Mouse (Mus musculus): ENCODE measurements around the gene Hjurp.

GRCm38 (mm10) chr1:88232664-88233380 is 44.6 kb downstream of the Hjurp start:
- TF ChIP-seq GABPA (IDR thresholded peaks at IDR 0.05; ENCODE audit: low read depth, low read length) (no peak), ZNF384 (IDR thresholded peaks at IDR 0.05; ENCODE audit: low read depth, low read length) (no peak), EP300 (IDR thresholded peaks at IDR 0.05; ENCODE audit: low read depth in 1 of 2, low read length in 2 of 2) (no peak), POLR2A (IDR thresholded peaks at IDR 0.05; ENCODE audit: control insufficient read depth in 1 of 2, insufficient read depth in 1 of 2, low read depth in 1 of 2, low read length in 2 of 2, poor library complexity in 1 of 2) (no peak), CTCF (IDR thresholded peaks at IDR 0.05 in 2 of 3, conservative IDR thresholded peaks at IDR 0.05 in 1 of 3; ENCODE audit: control insufficient read depth in 1 of 3, insufficient read depth in 1 of 3, low read depth in 2 of 3, low read length in 3 of 3, poor library complexity in 1 of 3, severe bottlenecking in 1 of 3) (no peak), JUND (IDR thresholded peaks at IDR 0.05; ENCODE audit: low read depth, low read length) (no peak), RAD21 (IDR thresholded peaks at IDR 0.05; ENCODE audit: low read depth, low read length) (no peak), USF1 (IDR thresholded peaks at IDR 0.05; ENCODE audit: low read depth, low read length) (no peak), KAT2A (conservative IDR thresholded peaks at IDR 0.05; ENCODE audit: low read depth, low read length) (no peak), UBTF (IDR thresholded peaks at IDR 0.05; ENCODE audit: borderline replicate concordance, insufficient read depth, low read depth, low read length) (no peak), GATA1 (IDR thresholded peaks at IDR 0.05; ENCODE audit: low read depth, low read length) (no peak), MYB (IDR thresholded peaks at IDR 0.05; ENCODE audit: low read depth, low read length) (no peak), HCFC1 (IDR thresholded peaks at IDR 0.05; ENCODE audit: low read depth, low read length) (no peak), ETS1 (IDR thresholded peaks at IDR 0.05; ENCODE audit: low read depth, low read length) (no peak)
